Mouse (Mus musculus) heart, embryonic 13.5 days (tissue): Measurements from ENCODE around the gene Isyna1. TPM values are rescaled to one million over a fixed set of nuclear protein-coding genes. Genes with fewer than 3 reads are reported as not detected.

ENCODE experiments used
- ATAC-seq: fragments of 200-750 bp; cut with Nextera tagmentation; 2 replicates; pipeline ENCODE4 v1.8.0; 2017; ENCODE audit warnings: moderate TSS enrichment; ENCODE audit not compliant: insufficient number of reproducible peaks, low FRiP score, low TSS enrichment; ENCODE audit errors: extremely low read depth
- H3K27ac ChIP-seq: fragments of 300-500 bp; sonication (generic); replicated peaks from 2 replicates; pipeline ENCODE4 v1.5.1; 2015; ENCODE audit warnings: moderate library complexity, mild to moderate bottlenecking, inconsistent platforms
- H3K27me3 ChIP-seq: fragments of 300-500 bp; sonication (generic); replicated peaks from 2 replicates; pipeline ENCODE4 v1.6.1; 2015; ENCODE audit warnings: mild to moderate bottlenecking, inconsistent platforms
- H3K36me3 ChIP-seq: fragments of 300-500 bp; sonication (generic); 2 replicates; pipeline ENCODE4 v1.6.1; 2015; ENCODE audit warnings: mild to moderate bottlenecking, inconsistent platforms
- H3K4me1 ChIP-seq: fragments of 300-500 bp; sonication (generic); 2 replicates; pipeline ENCODE4 v1.6.1; 2015; ENCODE audit warnings: inconsistent platforms
- H3K4me2 ChIP-seq: fragments of 300-500 bp; sonication (generic); 2 replicates; pipeline ENCODE4 v1.6.1; 2015; ENCODE audit warnings: inconsistent platforms, mild to moderate bottlenecking, moderate library complexity
- H3K4me3 ChIP-seq: fragments of 300-500 bp; sonication (generic); 2 replicates; pipeline ENCODE4 v1.5.1; 2015; ENCODE audit warnings: moderate library complexity, mild to moderate bottlenecking, inconsistent platforms
- H3K9ac ChIP-seq: fragments of 300-500 bp; sonication (generic); 2 replicates; pipeline ENCODE4 v1.6.1; 2015; ENCODE audit warnings: inconsistent platforms, mild to moderate bottlenecking, moderate library complexity
- H3K9me3 ChIP-seq: fragments of 300-500 bp; sonication (generic); 2 replicates; pipeline ENCODE4 v1.6.1; 2016; ENCODE audit warnings: inconsistent platforms
- WGBS: fragments of 180-500 bp; shearing (Covaris S2); methylation state at CpG from one replicate; pipeline ENCODE4 v1.1.7; 2015; ENCODE audit warnings: mixed read lengths; 5-methylcytosine and 5-hydroxymethylcytosine counted together
- polyA plus RNA-seq: library from polyadenylated mRNA; unstranded; fragments of >200 nt; fragmentation: Nextera tagmentation; extraction: Ambion mirVana; gene quantifications from 2 replicates; pipeline ENCODE4 v1.2.1, GENCODE M21; 2015

Isyna1 gene
- polyA plus RNA-seq, 1 experiment from 2014 or later, result 135 TPM

- peaks cover 74% of the 10 kb centered on the region for H3K4me1 ChIP-seq
- H3K27me3 ChIP-seq, result no peaks in the 10 kb centered on the region
- H3K4me2 ChIP-seq, result 0 out of 2 replicates have a peak overlapping the region, but pooled peaks have one; percentile 16
- WGBS, result 66% methylated on average over 2 of the region's 2 CpGs
- no peak overlapping the region for H3K4me3 ChIP-seq
- H3K9me3 ChIP-seq, result no peaks in the 10 kb centered on the region
- peaks cover 4% of the 10 kb centered on the region; the same call in 1 of the 2 replicates for H3K36me3 ChIP-seq
- peak overlapping the region; percentile 74 for H3K27ac ChIP-seq
- no peak for ATAC-seq
- H3K9ac ChIP-seq, result peak overlapping the region; percentile 51
Observed at GRCm38 (mm10) chr8:70560096-70560495, 34.1 kb upstream of the Isyna1 start.

GRCm38 (mm10) chr8:70560564-70560963 is 33.6 kb upstream of the Isyna1 start:
- Histone ChIP-seq H3K4me2 (peak overlapping the region; percentile 16; the same call in 1 of the 2 replicates), H3K27me3 (no peaks in the 10 kb centered on the region), H3K36me3 (peaks cover 4% of the 10 kb centered on the region; the same call in 1 of the 2 replicates), H3K9me3 (no peaks in the 10 kb centered on the region), H3K9ac (peak overlapping the region; percentile 51), H3K27ac (peak overlapping the region; percentile 74), H3K4me1 (peaks cover 78% of the 10 kb centered on the region), H3K4me3 (no peak overlapping the region)
- ATAC-seq, result no peak
- 35% methylated on average over 3 of the region's 3 CpGs for WGBS

- Histone ChIP-seq H3K36me3 (peaks cover 4% of the 10 kb centered on the region; the same call in 1 of the 2 replicates), H3K4me2 (0 out of 2 replicates have a peak overlapping the region, but pooled peaks have one; percentile 16), H3K27ac (peak overlapping the region; percentile 74), H3K4me3 (no peak overlapping the region), H3K27me3 (no peaks in the 10 kb centered on the region), H3K9ac (peak overlapping the region; percentile 51), H3K4me1 (peaks cover 86% of the 10 kb centered on the region), H3K9me3 (no peaks in the 10 kb centered on the region)
- ATAC-seq, result no peak
- WGBS, result 25% methylated on average over 4 of the region's 4 CpGs
Observed at GRCm38 (mm10) chr8:70561357-70561756, 32.8 kb upstream of the Isyna1 start.

GRCm38 (mm10) chr8:70561809-70562535 is 32.2 kb upstream of the Isyna1 start:
- no peaks in the 10 kb centered on the region for H3K27me3 ChIP-seq
- 42% methylated on average over 7 of the region's 7 CpGs for WGBS
- no peak overlapping the region for H3K4me3 ChIP-seq
- no peaks in the 10 kb centered on the region for H3K9me3 ChIP-seq
- peak overlapping the region; percentile 74 for H3K27ac ChIP-seq
- H3K4me2 ChIP-seq, result no peak overlapping the region
- H3K36me3 ChIP-seq, result no peaks in the 10 kb centered on the region
- H3K9ac ChIP-seq, result peak overlapping the region; percentile 51
- H3K4me1 ChIP-seq, result peaks cover 89% of the 10 kb centered on the region
- ATAC-seq, result no peak

- WGBS, result 59% methylated on average over 3 of the region's 3 CpGs
- peaks cover 83% of the 10 kb centered on the region for H3K4me1 ChIP-seq
- H3K9me3 ChIP-seq, result no peaks in the 10 kb centered on the region
- H3K4me3 ChIP-seq, result no peak overlapping the region
- H3K36me3 ChIP-seq, result no peaks in the 10 kb centered on the region
- H3K27me3 ChIP-seq, result no peaks in the 10 kb centered on the region
- no peak overlapping the region for H3K4me2 ChIP-seq
- H3K27ac ChIP-seq, result no peak overlapping the region
- ATAC-seq, result no peak
- H3K9ac ChIP-seq, result no peak overlapping the region
Observed at GRCm38 (mm10) chr8:70562802-70563201, 31.4 kb upstream of the Isyna1 start.

GRCm38 (mm10) chr8:70563763-70564387 is 30.3 kb upstream of the Isyna1 start:
- H3K27ac ChIP-seq, result no peak overlapping the region
- no peak overlapping the region for H3K9ac ChIP-seq
- no peaks in the 10 kb centered on the region for H3K27me3 ChIP-seq
- ATAC-seq, result no peak
- no peak overlapping the region for H3K4me2 ChIP-seq
- H3K36me3 ChIP-seq, result no peaks in the 10 kb centered on the region
- H3K4me1 ChIP-seq, result peaks cover 73% of the 10 kb centered on the region
- WGBS, result 88% methylated on average over 6 of the region's 6 CpGs
- no peak overlapping the region for H3K4me3 ChIP-seq
- H3K9me3 ChIP-seq, result no peaks in the 10 kb centered on the region

GRCm38 (mm10) chr8:70564696-70565235 is 29.4 kb upstream of the Isyna1 start:
- Histone ChIP-seq H3K9me3 (no peaks in the 10 kb centered on the region), H3K27ac (peak overlapping the region; percentile 26), H3K36me3 (no peaks in the 10 kb centered on the region), H3K4me1 (peaks cover 70% of the 10 kb centered on the region), H3K4me3 (no peak overlapping the region), H3K27me3 (no peaks in the 10 kb centered on the region), H3K4me2 (no peak overlapping the region), H3K9ac (peak overlapping the region; percentile 51; the same call in 1 of the 2 replicates)
- 65% methylated on average over 3 of the region's 3 CpGs for WGBS
- no peak for ATAC-seq

GRCm38 (mm10) chr8:70565561-70565960 is 28.6 kb upstream of the Isyna1 start:
- H3K4me1 ChIP-seq, result peaks cover 70% of the 10 kb centered on the region
- no peak overlapping the region for H3K9ac ChIP-seq
- WGBS, result 28% methylated on average over 3 of the region's 3 CpGs
- no peaks in the 10 kb centered on the region for H3K36me3 ChIP-seq
- no peak for ATAC-seq
- H3K4me2 ChIP-seq, result no peak overlapping the region
- H3K4me3 ChIP-seq, result no peak overlapping the region
- H3K27me3 ChIP-seq, result no peaks in the 10 kb centered on the region
- H3K9me3 ChIP-seq, result no peaks in the 10 kb centered on the region
- H3K27ac ChIP-seq, result peak overlapping the region; percentile 68

- Histone ChIP-seq H3K9me3 (no peaks in the 10 kb centered on the region), H3K36me3 (peaks cover 20% of the 10 kb centered on the region), H3K9ac (no peak overlapping the region), H3K4me3 (no peak overlapping the region), H3K4me1 (peaks cover 54% of the 10 kb centered on the region), H3K4me2 (no peak overlapping the region), H3K27ac (peak overlapping the region; percentile 73), H3K27me3 (no peaks in the 10 kb centered on the region)
- no peak for ATAC-seq
Observed at GRCm38 (mm10) chr8:70570360-70570759, 23.8 kb upstream of the Isyna1 start.

GRCm38 (mm10) chr8:70570990-70571389 is 23.2 kb upstream of the Isyna1 start:
- peak overlapping the region; percentile 47; the same call in 1 of the 2 replicates for H3K9ac ChIP-seq
- no peak overlapping the region for H3K4me2 ChIP-seq
- no peak overlapping the region for H3K4me3 ChIP-seq
- no peaks in the 10 kb centered on the region for H3K9me3 ChIP-seq
- peaks cover 23% of the 10 kb centered on the region for H3K36me3 ChIP-seq
- no peak for ATAC-seq
- WGBS, result 62% methylated on average over 6 of the region's 6 CpGs
- H3K27ac ChIP-seq, result peak overlapping the region; percentile 73
- no peaks in the 10 kb centered on the region for H3K27me3 ChIP-seq
- peaks cover 47% of the 10 kb centered on the region for H3K4me1 ChIP-seq

- H3K4me1 ChIP-seq, result peaks cover 36% of the 10 kb centered on the region
- no peak for ATAC-seq
- no peak overlapping the region for H3K9ac ChIP-seq
- no peaks in the 10 kb centered on the region for H3K27me3 ChIP-seq
- no peaks in the 10 kb centered on the region for H3K9me3 ChIP-seq
- H3K4me2 ChIP-seq, result no peak overlapping the region
- no peak overlapping the region for H3K4me3 ChIP-seq
- H3K36me3 ChIP-seq, result peaks cover 45% of the 10 kb centered on the region
- peak overlapping the region; percentile 37 for H3K27ac ChIP-seq
Observed at GRCm38 (mm10) chr8:70574302-70574701, 19.9 kb upstream of the Isyna1 start.
